Mouse (Mus musculus) heart, embryonic 14.5 days (tissue): ENCODE measurements around the gene Atg7. TPM values are rescaled to one million over a fixed set of nuclear protein-coding genes. Genes with fewer than 3 reads are reported as not detected.
A peak's percentile ranks its signal among the peaks of the same experiment; 100 is the strongest.

Source experiments
- ATAC-seq: fragments of 200-750 bp; cut with Nextera tagmentation; 2 replicates; pipeline ENCODE4 v1.8.0; 2017; ENCODE audit warnings: low read depth, moderate TSS enrichment; ENCODE audit not compliant: insufficient number of reproducible peaks, insufficient read depth, low FRiP score
- H3K27ac ChIP-seq, 2 experiments: fragments of 200-500 bp in 1 of 2; fragments of 300-500 bp in 1 of 2; sonication (generic) in 1 of 2; replicated peaks in 1 of 2; 2 replicates each; pipeline ENCODE4 v1.5.1; 2012 to 2014; ENCODE audit warnings: low read depth in 2 of 2, low read length in 2 of 2, control low read depth in 1 of 2, mild to moderate bottlenecking in 1 of 2, mixed read lengths in 1 of 2; ENCODE audit not compliant: control insufficient read depth in 1 of 2, insufficient read depth in 1 of 2
- H3K27me3 ChIP-seq: fragments of 300-500 bp; sonication (generic); 2 replicates; pipeline ENCODE4 v1.6.1; 2014; ENCODE audit warnings: mild to moderate bottlenecking, low read length, control low read depth; ENCODE audit not compliant: control insufficient read depth, insufficient read depth
- H3K36me3 ChIP-seq: fragments of 300-500 bp; sonication (generic); 2 replicates; pipeline ENCODE4 v1.6.1; 2014; ENCODE audit warnings: mild to moderate bottlenecking, control low read depth, low read length, mixed read lengths; ENCODE audit not compliant: control insufficient read depth, insufficient read depth
- H3K4me1 ChIP-seq, 2 experiments: fragments of 200-500 bp in 1 of 2; fragments of 300-500 bp in 1 of 2; sonication (generic) in 1 of 2; 2 replicates each; pipeline ENCODE4 v1.6.1; 2012 to 2014; ENCODE audit warnings: low read length in 2 of 2, control low read depth in 1 of 2, mixed read lengths in 1 of 2; ENCODE audit not compliant: control insufficient read depth in 2 of 2, insufficient read depth in 2 of 2
- H3K4me2 ChIP-seq: fragments of 300-500 bp; sonication (generic); 2 replicates; pipeline ENCODE4 v1.6.1; 2014; ENCODE audit warnings: mild to moderate bottlenecking, low read length
- H3K4me3 ChIP-seq, 2 experiments: fragments of 200-500 bp in 1 of 2; fragments of 300-500 bp in 1 of 2; sonication (generic) in 1 of 2; 2 replicates each; pipeline ENCODE4 v1.5.1; 2012 to 2014; ENCODE audit warnings: low read length in 2 of 2, mild to moderate bottlenecking in 2 of 2, control low read depth in 1 of 2, low read depth in 1 of 2, moderate library complexity in 1 of 2; ENCODE audit not compliant: control insufficient read depth in 1 of 2, insufficient read depth in 1 of 2
- H3K9ac ChIP-seq: fragments of 300-500 bp; sonication (generic); 2 replicates; pipeline ENCODE4 v1.6.1; 2014; ENCODE audit warnings: mild to moderate bottlenecking, low read length
- H3K9me3 ChIP-seq: fragments of 300-500 bp; sonication (generic); 2 replicates; pipeline ENCODE4 v1.6.1; 2016; ENCODE audit warnings: low read length, control low read depth; ENCODE audit not compliant: control insufficient read depth
- WGBS: fragments of 180-500 bp; shearing (Covaris S2); extraction: QIAGEN DNeasy Blood & Tissue Kit; methylation state at CpG from one replicate; pipeline ENCODE4 v1.1.7; 2014; 5-methylcytosine and 5-hydroxymethylcytosine counted together
- polyA plus RNA-seq: library from polyadenylated mRNA; unstranded; fragments of >200 nt; fragmentation: Nextera tagmentation; extraction: Ambion mirVana; gene quantifications from 2 replicates; pipeline ENCODE4 v1.2.1, GENCODE M21; 2014

The Atg7 gene
- polyA plus RNA-seq, 1 experiment from 2014 or later = 18.1 TPM

GRCm38 (mm10) chr6:114895191-114895590 lies 252.3 kb downstream of the Atg7 start:
- Histone ChIP-seq H3K4me2 (no peak overlapping the region), H3K27ac (no peak overlapping the region), H3K4me3 (no peak overlapping the region), H3K9me3 (no peaks in the 10 kb centered on the region), H3K36me3 (peaks cover 29% of the 10 kb centered on the region; the same call in 1 of the 2 replicates), H3K9ac (no peak overlapping the region), H3K27me3 (no peaks in the 10 kb centered on the region), H3K4me1 (peaks cover 60 to 78% of the 10 kb centered on the region in 2 experiments)
- no peak for ATAC-seq
- WGBS = 87% methylated on average over 7 of the region's 7 CpGs

- WGBS = 30% methylated on average over 2 of the region's 2 CpGs
- peaks cover 31% of the 10 kb centered on the region; the same call in 1 of the 2 replicates for H3K36me3 ChIP-seq
- ATAC-seq = no peak
- no peak overlapping the region for H3K9ac ChIP-seq
- no peak overlapping the region for H3K4me3 ChIP-seq
- H3K9me3 ChIP-seq = no peaks in the 10 kb centered on the region
- peaks cover 54 to 78% of the 10 kb centered on the region in 2 experiments for H3K4me1 ChIP-seq
- H3K27ac ChIP-seq = peak overlapping the region in 1 of 2 experiments; percentile 20; a peak in 1 of 4 replicates
- H3K27me3 ChIP-seq = no peaks in the 10 kb centered on the region
- no peak overlapping the region for H3K4me2 ChIP-seq
Measured at GRCm38 (mm10) chr6:114896281-114896680, 253.4 kb downstream of the Atg7 start.

DNA sequence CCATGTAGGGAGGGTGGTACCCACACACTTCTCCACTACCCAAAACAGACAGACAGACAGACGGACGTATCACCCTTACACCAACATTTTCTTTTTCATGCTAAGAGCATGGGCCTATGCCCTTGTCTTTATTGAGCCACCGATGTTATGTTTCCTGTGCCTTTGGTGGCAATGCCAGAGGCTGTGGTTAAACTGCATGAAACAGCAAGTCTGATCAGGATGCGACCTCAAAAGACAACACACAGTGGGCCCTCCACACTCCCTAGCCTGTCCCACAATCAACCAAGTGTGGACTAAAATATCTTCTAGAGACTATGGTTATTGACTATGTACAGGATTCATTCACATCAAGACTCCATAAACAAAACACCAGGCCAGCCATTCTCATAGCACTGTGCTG lies 256.1 kb downstream of the Atg7 start:
- H3K9me3 ChIP-seq = no peaks in the 10 kb centered on the region
- 94% methylated on average over 4 of the region's 4 CpGs for WGBS
- no peak overlapping the region for H3K4me3 ChIP-seq
- no peaks in the 10 kb centered on the region for H3K27me3 ChIP-seq
- no peak overlapping the region for H3K9ac ChIP-seq
- peak overlapping the region in 1 of 2 experiments; percentile 86; a peak in 1 of 4 replicates for H3K27ac ChIP-seq
- ATAC-seq = no peak
- no peak overlapping the region for H3K4me2 ChIP-seq
- peaks cover 46 to 78% of the 10 kb centered on the region in 2 experiments for H3K4me1 ChIP-seq
- peaks cover 31% of the 10 kb centered on the region; the same call in 1 of the 2 replicates for H3K36me3 ChIP-seq

DNA sequence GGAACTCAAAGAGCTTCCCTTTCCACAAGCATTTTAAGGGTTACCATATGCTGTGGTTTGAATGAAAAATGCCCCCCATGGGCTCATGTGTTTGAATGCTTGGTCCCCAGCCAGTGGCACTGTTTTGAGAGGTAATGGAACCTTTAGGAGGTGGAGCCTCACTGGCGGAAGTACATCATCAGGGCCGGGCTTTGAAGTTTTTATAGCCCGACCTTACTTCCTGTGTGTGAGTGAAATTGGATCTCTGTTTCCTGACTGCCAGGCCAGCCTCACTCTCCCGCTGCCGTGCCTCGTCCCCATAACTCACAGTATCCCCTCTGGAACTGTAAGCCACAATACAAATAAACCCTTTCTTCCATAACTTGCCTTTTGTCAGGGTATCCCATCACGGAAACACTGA lies 256.8 kb downstream of the Atg7 start:
- peak overlapping the region; percentile 61; the same call in 1 of the 2 replicates for H3K4me2 ChIP-seq
- ATAC-seq = no peak
- H3K9me3 ChIP-seq = no peaks in the 10 kb centered on the region
- peak overlapping the region; percentile 46 to 86 for H3K27ac ChIP-seq
- H3K4me3 ChIP-seq = no peak overlapping the region
- peak overlapping the region; percentile 59; the same call in 1 of the 2 replicates for H3K9ac ChIP-seq
- 39% methylated on average over 7 of the region's 7 CpGs for WGBS
- H3K27me3 ChIP-seq = no peaks in the 10 kb centered on the region
- H3K36me3 ChIP-seq = peaks cover 31% of the 10 kb centered on the region; the same call in 1 of the 2 replicates
- peaks cover 45 to 78% of the 10 kb centered on the region in 2 experiments for H3K4me1 ChIP-seq

DNA sequence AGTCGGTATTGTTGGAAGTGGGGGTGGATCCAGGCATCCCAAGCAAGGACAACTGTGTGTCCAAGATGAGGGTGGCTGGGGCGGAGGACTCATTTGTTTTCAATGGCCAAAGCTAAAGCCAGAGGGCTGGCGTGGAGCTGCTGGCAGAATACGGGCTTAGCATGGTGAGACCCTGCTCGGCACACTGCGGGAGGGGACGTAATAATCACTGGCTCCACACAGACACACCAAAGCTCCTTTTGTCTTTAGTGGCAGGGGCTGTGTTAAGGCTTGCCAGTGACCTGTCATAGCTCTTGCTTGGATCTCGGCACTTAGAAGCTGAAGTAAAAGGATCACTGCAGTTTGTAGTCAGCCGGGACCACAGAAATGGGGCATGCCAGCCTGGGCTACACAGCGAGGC lies 257.3 kb downstream of the Atg7 start:
- Histone ChIP-seq H3K36me3 (peaks cover 31% of the 10 kb centered on the region; the same call in 1 of the 2 replicates), H3K9me3 (no peaks in the 10 kb centered on the region), H3K4me2 (peak overlapping the region; percentile 61; the same call in 1 of the 2 replicates), H3K4me1 (peaks cover 45 to 80% of the 10 kb centered on the region in 2 experiments), H3K27ac (peak overlapping the region; percentile 46 to 86), H3K9ac (peak overlapping the region; percentile 59), H3K4me3 (no peak overlapping the region), H3K27me3 (no peaks in the 10 kb centered on the region)
- WGBS = 32% methylated on average over 10 of the region's 10 CpGs
- no peak for ATAC-seq

GRCm38 (mm10) chr6:114901321-114901824 lies 258.5 kb downstream of the Atg7 start:
- ATAC-seq = peak; percentile 69
- Histone ChIP-seq H3K4me2 (peak overlapping the region; percentile 61), H3K9me3 (no peaks in the 10 kb centered on the region), H3K4me1 (peaks cover 47 to 88% of the 10 kb centered on the region in 2 experiments), H3K9ac (peak overlapping the region; percentile 59), H3K36me3 (peaks cover 31% of the 10 kb centered on the region; the same call in 1 of the 2 replicates), H3K27me3 (no peaks in the 10 kb centered on the region), H3K27ac (peak overlapping the region; percentile 69 to 86), H3K4me3 (peak overlapping the region in 1 of 2 experiments; percentile 9; a peak in 1 of 4 replicates)
- under 1% methylated on average over 12 of the region's 12 CpGs for WGBS

- Histone ChIP-seq H3K4me2 (peak overlapping the region; percentile 61), H3K27ac (peak overlapping the region; percentile 69 to 86), H3K36me3 (peaks cover 28% of the 10 kb centered on the region; the same call in 1 of the 2 replicates), H3K9me3 (no peaks in the 10 kb centered on the region), H3K4me3 (peak overlapping the region in 1 of 2 experiments; percentile 9; a peak in 1 of 4 replicates), H3K9ac (peak overlapping the region; percentile 59), H3K27me3 (no peaks in the 10 kb centered on the region), H3K4me1 (peaks cover 46 to 88% of the 10 kb centered on the region in 2 experiments)
- no peak for ATAC-seq
- 12% methylated on average over 4 of the region's 4 CpGs for WGBS
Measured at GRCm38 (mm10) chr6:114901921-114902320, 259.0 kb downstream of the Atg7 start.
